Mouse (Mus musculus) urinary bladder, adult 18-20 months (tissue): Measurements from ENCODE around the gene Cdh4.

Experiments used
- DNase-seq, 2 experiments: peaks; one replicate each; pipeline ENCODE4 v3.0.0; 2022; ENCODE audit warnings: low spot score in 2 of 2, mixed read lengths in 2 of 2

Cdh4 gene

DNA sequence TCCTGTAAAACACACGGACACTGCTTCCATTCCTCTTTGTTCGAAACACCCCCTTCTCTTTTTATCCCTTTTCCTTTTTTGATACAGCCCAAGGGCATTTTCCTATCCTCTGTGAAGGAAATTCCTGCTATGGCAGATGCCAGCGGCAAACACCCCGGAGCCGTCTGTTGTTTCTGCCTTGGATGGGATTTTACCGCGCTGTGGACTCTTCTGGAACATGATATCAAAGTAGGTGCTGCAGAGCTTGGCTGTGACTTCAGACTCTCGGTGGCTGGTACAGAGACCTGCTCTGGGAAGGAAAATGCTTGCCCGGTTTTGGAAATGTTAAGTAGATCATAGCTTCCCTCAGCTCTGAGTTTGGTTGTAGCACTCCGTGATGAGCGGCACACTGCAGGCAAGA, 156.7 kb downstream of the Cdh4 start:
- DNase-seq: no peak

- no peak for DNase-seq
Observed at GRCm38 (mm10) chr2:179599886-179600285, 157.7 kb downstream of the Cdh4 start.

- no peak for DNase-seq
Observed at GRCm38 (mm10) chr2:179600347-179600746, 158.1 kb downstream of the Cdh4 start.

GRCm38 (mm10) chr2:179601167-179601566, 158.9 kb downstream of the Cdh4 start:
- no peak for DNase-seq

- DNase-seq: no peak
Observed at GRCm38 (mm10) chr2:179604746-179605145, 162.5 kb downstream of the Cdh4 start.

DNA sequence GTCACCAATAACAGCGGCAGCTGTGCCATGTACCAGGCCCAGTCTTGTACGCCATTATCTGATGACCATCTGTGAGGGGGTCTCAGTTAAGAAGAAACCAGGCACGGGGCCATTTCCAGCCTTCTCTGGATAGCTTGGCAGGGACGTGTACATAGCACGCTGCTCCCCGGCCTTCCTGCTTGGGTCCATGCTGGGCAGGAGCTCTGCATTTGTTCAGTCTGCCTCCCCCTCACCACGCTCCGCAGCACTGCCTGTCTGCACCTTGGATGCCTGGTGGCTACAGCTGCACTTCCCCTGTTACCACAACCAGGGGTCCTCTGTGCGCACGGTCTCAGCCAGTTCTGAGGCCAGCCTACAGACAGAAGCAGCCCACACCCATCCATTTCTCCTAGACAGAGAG, 163.0 kb downstream of the Cdh4 start:
- no peak for DNase-seq

DNA sequence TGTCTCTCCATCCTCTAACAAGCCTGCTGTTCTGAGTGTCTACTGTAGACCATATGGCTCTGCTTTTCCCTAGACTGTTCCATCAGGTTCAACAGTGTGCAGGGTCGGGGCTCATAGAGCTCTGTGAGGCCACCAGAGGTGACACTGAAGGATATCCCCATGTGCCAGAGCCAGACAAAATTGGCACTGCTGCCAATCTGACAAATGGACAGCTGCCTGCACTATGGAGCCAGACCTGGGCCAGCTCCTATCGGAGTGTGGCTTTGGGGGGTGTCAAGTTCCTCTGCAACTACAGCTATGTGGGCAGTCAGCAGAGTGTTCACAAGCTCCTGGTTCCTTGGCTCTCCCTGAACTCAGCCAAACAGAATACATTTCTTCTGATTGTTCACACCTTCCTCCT, 164.1 kb downstream of the Cdh4 start:
- no peak for DNase-seq

GRCm38 (mm10) chr2:179615906-179616305, 173.7 kb downstream of the Cdh4 start:
- DNase-seq: peak in 1 of 2 experiments; percentile 2

DNA sequence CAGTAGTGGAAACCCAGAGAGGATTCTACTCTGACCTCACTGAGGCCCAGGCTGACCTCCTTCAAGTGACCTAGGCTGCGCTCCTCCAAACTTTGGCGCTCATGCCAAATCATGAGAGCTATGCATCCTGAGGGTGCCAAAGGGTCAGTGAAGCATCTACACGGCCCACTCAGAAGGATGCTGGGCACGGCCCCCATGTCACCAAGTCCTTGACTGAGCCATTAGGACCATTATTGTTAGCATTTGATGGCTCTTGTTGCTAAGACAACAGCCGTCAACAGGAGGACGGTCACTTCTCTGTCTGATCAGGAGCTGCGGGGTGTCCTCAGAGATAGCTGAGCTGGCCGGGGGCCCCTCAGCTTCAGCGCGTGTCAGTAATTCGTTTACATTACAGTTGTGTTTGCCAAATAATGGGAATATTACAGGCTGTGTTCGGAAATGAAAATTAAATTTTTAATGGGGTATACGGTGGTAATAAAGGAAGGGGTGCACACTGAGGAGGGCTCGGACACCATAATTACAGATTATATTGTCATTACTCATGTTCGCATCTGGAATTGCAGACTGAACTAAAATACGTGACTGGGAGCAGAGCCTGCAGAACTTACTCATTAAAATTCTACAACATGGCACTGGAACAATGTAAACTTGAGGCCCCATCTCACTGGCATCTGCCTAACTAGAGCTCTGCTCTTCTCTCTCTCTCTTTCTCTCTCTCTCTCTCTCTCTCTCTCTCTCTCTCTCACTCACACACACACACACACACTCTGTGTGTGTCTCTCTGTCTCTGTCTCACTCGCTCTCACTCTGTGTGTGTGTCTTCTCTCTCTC, 181.6 kb downstream of the Cdh4 start:
- DNase-seq: no peak

- DNase-seq: no peak
Observed at GRCm38 (mm10) chr2:179627563-179627962, 185.3 kb downstream of the Cdh4 start.

DNA sequence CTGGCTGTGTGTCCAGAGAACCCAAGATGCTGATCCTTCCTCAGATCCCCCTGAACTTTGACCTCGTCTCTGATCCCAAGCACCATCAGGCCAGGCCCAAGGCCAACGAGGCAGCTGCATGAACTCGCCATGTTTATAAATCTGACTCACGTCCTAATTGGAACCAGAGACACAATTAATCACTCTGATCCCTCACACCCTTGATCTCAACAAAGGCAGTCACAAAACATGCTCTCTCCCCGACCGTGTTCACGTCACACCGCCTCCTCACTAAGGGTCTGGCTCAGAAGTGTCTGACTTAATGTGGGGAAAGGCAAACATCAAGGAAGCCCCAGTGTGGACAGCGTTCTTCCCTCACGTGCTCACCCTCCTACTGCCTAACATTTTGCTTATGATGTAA, 188.5 kb downstream of the Cdh4 start:
- DNase-seq: no peak

DNA sequence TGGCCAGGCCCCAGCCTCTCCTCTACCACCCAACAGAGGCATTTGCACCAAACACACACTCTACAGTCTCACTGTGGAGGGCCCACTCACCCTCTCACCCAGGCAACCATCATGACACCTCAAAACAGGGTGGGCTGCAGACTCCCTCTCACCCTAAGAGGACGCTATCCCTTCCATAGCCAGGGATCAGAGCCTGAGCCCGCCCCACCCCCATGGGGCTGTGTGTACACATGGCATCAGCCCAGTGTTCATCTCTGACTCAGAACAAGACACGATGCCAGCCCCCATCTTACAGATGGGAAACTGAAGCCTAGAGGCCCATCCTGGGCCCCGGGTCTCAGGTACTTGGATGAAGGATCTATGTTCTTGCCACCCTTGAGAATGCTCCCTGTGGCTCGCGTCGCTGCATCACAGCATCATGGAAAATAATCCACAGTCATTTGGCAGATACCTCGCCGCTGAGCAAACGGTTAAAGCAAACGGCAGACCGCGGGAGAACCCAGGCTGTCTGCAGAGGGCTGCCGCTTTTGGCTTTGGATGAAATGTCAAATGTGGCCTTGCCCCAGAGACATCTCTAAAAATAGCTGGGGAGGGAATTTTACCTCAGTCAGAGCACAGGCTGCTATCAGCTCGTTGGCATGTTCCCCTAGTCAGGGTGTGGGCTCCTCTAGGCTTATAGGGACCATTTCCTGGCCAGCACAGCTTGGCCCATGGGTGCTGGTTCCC, 198.5 kb downstream of the Cdh4 start:
- no peak for DNase-seq

DNA sequence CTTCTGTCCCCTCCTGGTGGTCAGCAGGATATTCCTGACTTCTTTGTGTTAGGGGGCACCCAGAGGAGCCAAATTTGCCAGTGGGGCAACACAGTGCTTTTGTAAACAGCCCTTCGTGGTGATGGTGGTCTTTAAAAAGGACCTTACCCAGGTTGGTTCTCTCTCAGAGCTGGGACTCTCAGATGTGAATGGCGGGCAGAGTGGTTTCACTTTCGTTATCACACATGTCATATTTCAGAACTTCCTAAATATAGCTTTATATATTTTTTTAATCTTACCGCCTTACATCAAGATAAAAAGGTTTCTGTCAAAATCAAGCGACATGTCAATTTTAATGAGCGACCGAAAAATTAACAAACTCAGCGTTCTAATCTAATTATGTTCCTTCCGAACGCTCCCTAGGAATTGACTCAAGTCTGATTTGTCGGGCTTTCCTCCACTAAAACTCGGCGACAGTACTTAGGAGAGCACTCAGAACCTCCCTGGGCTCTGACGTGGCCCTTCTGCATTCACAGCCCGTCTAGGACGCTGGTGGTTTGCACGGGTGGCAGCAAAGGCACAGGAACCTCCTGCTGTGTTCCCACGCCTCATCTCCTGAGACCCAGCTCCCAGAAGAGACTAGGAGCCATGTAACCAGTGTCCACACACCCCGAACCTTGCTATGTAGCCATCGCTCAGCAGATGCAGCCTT, 206.5 kb downstream of the Cdh4 start:
- no peak for DNase-seq

GRCm38 (mm10) chr2:179649370-179649769, 207.1 kb downstream of the Cdh4 start:
- DNase-seq: no peak

GRCm38 (mm10) chr2:179650168-179650567, 207.9 kb downstream of the Cdh4 start:
- no peak for DNase-seq

GRCm38 (mm10) chr2:179655506-179655905, 213.3 kb downstream of the Cdh4 start:
- DNase-seq: no peak

DNA sequence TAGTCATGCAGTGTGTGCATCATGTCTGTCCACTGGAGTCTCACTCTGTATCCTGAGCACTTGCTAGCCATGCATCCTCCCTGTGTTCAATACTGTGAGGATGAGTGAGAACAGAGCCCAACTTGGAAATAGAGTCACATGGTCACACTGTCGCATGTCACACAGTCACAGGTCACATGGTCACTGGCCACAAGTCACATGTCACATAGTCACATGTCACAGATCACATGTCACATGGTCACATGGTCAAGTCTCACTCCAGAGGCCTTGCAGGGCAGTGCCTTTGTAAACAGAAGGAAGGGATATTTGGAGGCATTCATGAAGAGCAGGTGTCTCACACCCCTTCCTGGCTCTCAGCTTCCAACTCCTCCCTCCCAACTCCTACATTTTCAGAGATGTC, 217.0 kb downstream of the Cdh4 start:
- no peak for DNase-seq

- DNase-seq: no peak
Observed at GRCm38 (mm10) chr2:179661998-179662714, 219.9 kb downstream of the Cdh4 start.

DNA sequence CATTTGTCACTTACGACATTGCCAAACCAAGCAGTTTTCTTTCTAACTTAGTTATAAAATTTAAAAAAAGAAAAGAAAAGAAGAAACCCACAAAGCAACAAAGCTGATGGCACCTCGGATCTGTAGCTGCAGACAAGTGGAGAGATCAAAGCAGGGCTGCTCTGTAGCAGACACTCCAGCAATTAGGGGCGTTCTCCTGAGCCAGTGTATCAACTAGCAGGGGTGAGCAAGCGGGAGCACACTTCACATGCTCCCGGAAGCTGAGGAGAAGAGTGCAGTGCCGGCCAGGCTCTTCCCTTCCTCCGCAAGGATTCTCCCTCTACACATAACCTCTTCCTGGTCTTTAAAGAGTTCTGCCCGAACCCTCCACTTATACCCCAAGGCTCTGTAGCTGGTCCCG, 220.5 kb downstream of the Cdh4 start:
- DNase-seq: no peak

- DNase-seq: no peak
Observed at GRCm38 (mm10) chr2:179663652-179664051, 221.4 kb downstream of the Cdh4 start.

GRCm38 (mm10) chr2:179664171-179664608, 222.0 kb downstream of the Cdh4 start:
- no peak for DNase-seq

DNA sequence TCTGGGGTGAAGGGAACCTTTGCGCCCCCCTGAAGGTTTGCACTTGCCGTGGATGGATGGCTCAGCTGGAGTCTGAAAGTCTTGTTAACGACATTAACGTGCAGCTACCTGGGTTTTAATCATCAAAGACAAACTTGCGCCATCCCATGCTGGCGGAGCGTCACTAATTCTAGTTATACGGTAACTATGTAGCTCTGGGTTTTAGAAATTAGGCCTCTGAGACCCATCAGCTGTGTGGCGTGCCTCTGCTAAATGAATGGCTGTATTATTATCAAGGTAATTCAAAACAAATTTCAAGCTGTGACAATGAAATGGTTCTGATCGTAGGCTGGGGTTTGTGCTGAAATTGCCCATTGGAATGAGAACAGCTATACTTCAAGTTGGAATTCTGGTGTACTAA, 228.5 kb downstream of the Cdh4 start:
- DNase-seq: no peak
